Mouse (Mus musculus) frontal cortex, postnatal 10 days (tissue): ENCODE data around the gene Ggact.
A peak's percentile ranks its signal among the peaks of the same experiment; 100 is the strongest.

Source experiments
- DNase-seq, 2 experiments: peaks; one replicate each; pipeline ENCODE4 v3.0.0; 2022; ENCODE audit warnings: low spot score in 2 of 2, mixed read lengths in 1 of 2

The Ggact gene

GRCm38 (mm10) chr14:122913657-122914056, at the start of gene Ggact:
TSS of gene Ggact (minus strand) at chr14:122913757.
- DNase-seq, result no peak

GRCm38 (mm10) chr14:122957941-122958340, 44.4 kb upstream of the Ggact start:
- DNase-seq, result peak; percentile 72 to 86

GRCm38 (mm10) chr14:122953331-122953730, 39.8 kb upstream of the Ggact start:
- DNase-seq, result peak; percentile 44 to 51

GRCm38 (mm10) chr14:122952556-122952955, 39.0 kb upstream of the Ggact start:
- no peak for DNase-seq

GRCm38 (mm10) chr14:122951676-122952445, 38.3 kb upstream of the Ggact start:
- DNase-seq, result no peak

GRCm38 (mm10) chr14:122950915-122951314, 37.4 kb upstream of the Ggact start:
- DNase-seq, result no peak

- DNase-seq, result no peak
These were observed 29.9 kb upstream of the Ggact start for GRCm38 (mm10) chr14:122943475-122943853.

GRCm38 (mm10) chr14:122942757-122943474, 29.4 kb upstream of the Ggact start:
- DNase-seq, result peak in 1 of 2 experiments; percentile 16

- no peak for DNase-seq
These were observed 22.9 kb upstream of the Ggact start for GRCm38 (mm10) chr14:122936460-122936859.

- no peak for DNase-seq
These were observed 6.5 kb upstream of the Ggact start for GRCm38 (mm10) chr14:122920011-122920410.

- DNase-seq, result no peak
These were observed 4.1 kb upstream of the Ggact start for GRCm38 (mm10) chr14:122917676-122918075.

GRCm38 (mm10) chr14:122912812-122913498, 602 bp downstream of the Ggact start:
- peak; percentile 12 to 34 for DNase-seq

- DNase-seq, result no peak
These were observed 1.4 kb downstream of the Ggact start for GRCm38 (mm10) chr14:122912137-122912536.

- no peak for DNase-seq
These were observed 2.3 kb downstream of the Ggact start for GRCm38 (mm10) chr14:122911265-122911664.

GRCm38 (mm10) chr14:122909368-122910091, 4.0 kb downstream of the Ggact start:
- DNase-seq, result no peak

GRCm38 (mm10) chr14:122908075-122908474, 5.5 kb downstream of the Ggact start:
- DNase-seq, result no peak

- no peak for DNase-seq
These were observed 8.6 kb downstream of the Ggact start for GRCm38 (mm10) chr14:122905007-122905406.

GRCm38 (mm10) chr14:122903923-122904351, 9.6 kb downstream of the Ggact start:
- no peak for DNase-seq

- peak; percentile 39 to 40 for DNase-seq
These were observed 10.7 kb downstream of the Ggact start for GRCm38 (mm10) chr14:122902884-122903283.

- no peak for DNase-seq
These were observed 11.4 kb downstream of the Ggact start for GRCm38 (mm10) chr14:122902136-122902535.

- no peak for DNase-seq
These were observed 11.8 kb downstream of the Ggact start for GRCm38 (mm10) chr14:122901715-122902114.

- DNase-seq, result no peak
These were observed 12.4 kb downstream of the Ggact start for GRCm38 (mm10) chr14:122901177-122901576.
